Mouse (Mus musculus) urinary bladder, adult 2 months (tissue): ENCODE measurements around the gene Tm7sf2. TPM values are rescaled to one million over a fixed set of nuclear protein-coding genes. Genes with fewer than 3 reads are reported as not detected.
"Not testable (repeated sequence)": the region's sequence is repeated elsewhere in the genome, so short reads cannot be mapped to it uniquely, and the experiment has no call there.

Experiments
- DNase-seq: peaks from one replicate; pipeline ENCODE4 v3.0.0; 2022; ENCODE audit warnings: low spot score
- polyA plus RNA-seq: library from polyadenylated mRNA; depleted of rRNA; stranded (reverse); fragments of >200 nt; gene quantifications from 2 replicates; pipeline ENCODE4 v1.2.3, GENCODE M21; 2012

Tm7sf2 gene
- polyA plus RNA-seq, 1 experiment = 33.2 TPM

- not testable (repeated sequence) for DNase-seq
Measured at GRCm38 (mm10) chr19:6044102-6044501, 24.1 kb downstream of the Tm7sf2 start.

GRCm38 (mm10) chr19:6042293-6042692, 25.9 kb downstream of the Tm7sf2 start:
- no peak for DNase-seq

GRCm38 (mm10) chr19:6040002-6040401, 28.2 kb downstream of the Tm7sf2 start:
- no peak for DNase-seq

GRCm38 (mm10) chr19:6038326-6038725, 29.8 kb downstream of the Tm7sf2 start:
- DNase-seq = no peak

- DNase-seq = no peak
Measured at GRCm38 (mm10) chr19:6037695-6038094, 30.5 kb downstream of the Tm7sf2 start.

- DNase-seq = no peak
Measured at GRCm38 (mm10) chr19:6035966-6036585, 32.1 kb downstream of the Tm7sf2 start.

GRCm38 (mm10) chr19:6030520-6031280, 37.5 kb downstream of the Tm7sf2 start:
- no peak for DNase-seq

GRCm38 (mm10) chr19:6029426-6029825, 38.7 kb downstream of the Tm7sf2 start:
- DNase-seq = no peak

GRCm38 (mm10) chr19:6028991-6029390, 39.2 kb downstream of the Tm7sf2 start:
- DNase-seq = no peak

- DNase-seq = no peak
Measured at GRCm38 (mm10) chr19:6023930-6024329, 44.2 kb downstream of the Tm7sf2 start.

GRCm38 (mm10) chr19:6023059-6023458, 45.1 kb downstream of the Tm7sf2 start:
- DNase-seq = no peak

- no peak for DNase-seq
Measured at GRCm38 (mm10) chr19:6020276-6020675, 47.9 kb downstream of the Tm7sf2 start.

- peak; percentile 74 for DNase-seq
Measured at GRCm38 (mm10) chr19:6018142-6019089, 49.8 kb downstream of the Tm7sf2 start.

- DNase-seq = no peak
Measured at GRCm38 (mm10) chr19:6016532-6016931, 51.6 kb downstream of the Tm7sf2 start.

GRCm38 (mm10) chr19:6015511-6016315, 52.5 kb downstream of the Tm7sf2 start, which contains the start of gene Capn1:
Capn1 (minus strand) TSS chr19:6015897.
- peak; percentile 71 for DNase-seq

GRCm38 (mm10) chr19:6014991-6015510, 53.1 kb downstream of the Tm7sf2 start:
- DNase-seq = peak; percentile 42

GRCm38 (mm10) chr19:6013691-6014090, 54.5 kb downstream of the Tm7sf2 start:
- peak; percentile 55 for DNase-seq
